Mouse (Mus musculus) embryonic facial prominence, embryonic 11.5 days (tissue): ENCODE measurements at regions not wholly inside any gene's neighbourhood (a gene's known extent, or its start where the extent isn't known, plus 50 kb on each side); places are given as distances from the start of the nearest gene placed in this dataset.

ENCODE experiments used
- ATAC-seq: fragments of 200-750 bp; cut with Nextera tagmentation; replicated peaks from 2 replicates; pipeline ENCODE4 v1.8.0; 2017; ENCODE audit warnings: low read depth; ENCODE audit not compliant: insufficient number of reproducible peaks, low FRiP score, low TSS enrichment
- DNase-seq: peaks from one replicate; pipeline ENCODE4 v3.0.0-alpha.2; 2015; ENCODE audit warnings: low spot score
- H3K27ac ChIP-seq: fragments of 300-500 bp; sonication (generic); replicated peaks from 2 replicates; pipeline ENCODE4 v1.5.1; 2014; ENCODE audit warnings: mild to moderate bottlenecking, low read depth, low read length, control low read depth
- H3K27me3 ChIP-seq: fragments of 300-500 bp; sonication (generic); 2 replicates; pipeline ENCODE4 v1.6.1; 2014; ENCODE audit warnings: mild to moderate bottlenecking, low read length, moderate library complexity, mixed read lengths; ENCODE audit not compliant: control insufficient read depth, insufficient read depth
- H3K36me3 ChIP-seq: fragments of 300-500 bp; sonication (generic); replicated peaks from 2 replicates; pipeline ENCODE4 v1.6.1; 2014; ENCODE audit warnings: low read depth, mild to moderate bottlenecking, low read length, moderate library complexity, mixed read lengths; ENCODE audit not compliant: control insufficient read depth, insufficient read depth
- H3K4me1 ChIP-seq: fragments of 300-500 bp; sonication (generic); 2 replicates; pipeline ENCODE4 v1.6.1; 2014; ENCODE audit warnings: low read length, mixed read lengths; ENCODE audit not compliant: control insufficient read depth, insufficient read depth
- H3K4me2 ChIP-seq: fragments of 300-500 bp; sonication (generic); 2 replicates; pipeline ENCODE4 v1.6.1; 2014; ENCODE audit warnings: low read depth, mild to moderate bottlenecking, control low read depth, low read length, moderate library complexity
- H3K4me3 ChIP-seq: fragments of 300-500 bp; sonication (generic); 2 replicates; pipeline ENCODE4 v1.5.1; 2014; ENCODE audit warnings: low read depth, low read length, control low read depth
- H3K9ac ChIP-seq: fragments of 300-500 bp; sonication (generic); replicated peaks from 2 replicates; pipeline ENCODE4 v1.6.1; 2014; ENCODE audit warnings: mild to moderate bottlenecking, control low read depth, low read length
- H3K9me3 ChIP-seq: fragments of 300-500 bp; sonication (generic); replicated peaks from 2 replicates; pipeline ENCODE4 v1.6.1; 2016; ENCODE audit warnings: mild to moderate bottlenecking, low read length, inconsistent platforms, mixed read lengths; ENCODE audit not compliant: control insufficient read depth
- WGBS: fragments of 180-500 bp; shearing (Covaris S2); extraction: QIAGEN DNeasy Blood & Tissue Kit; methylation state at CpG from one replicate; pipeline ENCODE4 v1.1.7; 2014; 5-methylcytosine and 5-hydroxymethylcytosine counted together

- Histone ChIP-seq H3K27ac (no peak overlapping the region), H3K9me3 (no peaks in the 10 kb centered on the region), H3K36me3 (no peaks in the 10 kb centered on the region), H3K4me2 (no peak overlapping the region), H3K9ac (no peak overlapping the region), H3K4me3 (no peak overlapping the region), H3K4me1 (no peaks in the 10 kb centered on the region), H3K27me3 (no peaks in the 10 kb centered on the region)
- ATAC-seq (no peak), DNase-seq (no peak)
- 85% methylated on average over 5 of the region's 5 CpGs for WGBS
Observed at GRCm38 (mm10) chr1:42755958-42756357, 60.4 kb downstream of the Pou3f3 start.

GRCm38 (mm10) chr1:42756497-42756896 lies 60.9 kb downstream of the Pou3f3 start:
- ATAC-seq (no peak), DNase-seq (no peak)
- no peaks in the 10 kb centered on the region for H3K27me3 ChIP-seq
- no peak overlapping the region for H3K4me3 ChIP-seq
- H3K36me3 ChIP-seq: no peaks in the 10 kb centered on the region
- no peak overlapping the region for H3K9ac ChIP-seq
- no peak overlapping the region for H3K4me2 ChIP-seq
- H3K4me1 ChIP-seq: no peaks in the 10 kb centered on the region
- no peaks in the 10 kb centered on the region for H3K9me3 ChIP-seq
- H3K27ac ChIP-seq: no peak overlapping the region

GRCm38 (mm10) chr1:42763447-42763846 lies 67.9 kb downstream of the Pou3f3 start:
- ATAC-seq: no peak
- no peak overlapping the region for H3K27ac ChIP-seq
- no peak overlapping the region for H3K4me3 ChIP-seq
- no peak for DNase-seq
- WGBS: 77% methylated on average over 2 of the region's 2 CpGs
- H3K36me3 ChIP-seq: no peaks in the 10 kb centered on the region
- H3K9me3 ChIP-seq: no peaks in the 10 kb centered on the region
- no peak overlapping the region for H3K9ac ChIP-seq
- H3K4me1 ChIP-seq: no peaks in the 10 kb centered on the region
- no peaks in the 10 kb centered on the region for H3K27me3 ChIP-seq
- no peak overlapping the region for H3K4me2 ChIP-seq

GRCm38 (mm10) chr1:42764048-42764447 lies 68.5 kb downstream of the Pou3f3 start:
- H3K4me1 ChIP-seq: no peaks in the 10 kb centered on the region
- no peaks in the 10 kb centered on the region for H3K9me3 ChIP-seq
- no peaks in the 10 kb centered on the region for H3K27me3 ChIP-seq
- WGBS: 64% methylated on average over 2 of the region's 2 CpGs
- H3K4me3 ChIP-seq: no peak overlapping the region
- no peaks in the 10 kb centered on the region for H3K36me3 ChIP-seq
- no peak for DNase-seq
- ATAC-seq: no peak
- H3K9ac ChIP-seq: no peak overlapping the region
- no peak overlapping the region for H3K27ac ChIP-seq
- no peak overlapping the region for H3K4me2 ChIP-seq

GRCm38 (mm10) chr1:42770085-42770484 lies 74.5 kb downstream of the Pou3f3 start:
- H3K4me1 ChIP-seq: no peaks in the 10 kb centered on the region; the same call in 1 of the 2 replicates
- H3K27ac ChIP-seq: no peak overlapping the region

GRCm38 (mm10) chr1:42772000-42772399 lies 76.4 kb downstream of the Pou3f3 start:
- no peaks in the 10 kb centered on the region for H3K36me3 ChIP-seq
- H3K4me1 ChIP-seq: no peaks in the 10 kb centered on the region; the same call in 1 of the 2 replicates
- DNase-seq (peak; percentile 92), ATAC-seq (peak; percentile 90)
- H3K27ac ChIP-seq: no peak overlapping the region
- no peak overlapping the region for H3K4me2 ChIP-seq
- no peaks in the 10 kb centered on the region; the same call in 1 of the 2 replicates for H3K27me3 ChIP-seq
- WGBS: 22% methylated on average over 6 of the region's 6 CpGs
- no peak overlapping the region for H3K4me3 ChIP-seq
- H3K9me3 ChIP-seq: no peaks in the 10 kb centered on the region
- H3K9ac ChIP-seq: no peak overlapping the region

More at GRCm38 (mm10) chr1:42770085-42770484, 74.5 kb downstream of the Pou3f3 start:
- Histone ChIP-seq H3K9ac (no peak overlapping the region), H3K4me3 (no peak overlapping the region), H3K36me3 (no peaks in the 10 kb centered on the region), H3K27me3 (no peaks in the 10 kb centered on the region; the same call in 1 of the 2 replicates), H3K9me3 (no peaks in the 10 kb centered on the region), H3K4me2 (no peak overlapping the region)
- no peak for ATAC-seq
- DNase-seq: no peak
- 79% methylated on average over 9 of the region's 9 CpGs for WGBS

- Histone ChIP-seq H3K9me3 (no peaks in the 10 kb centered on the region), H3K4me1 (no peaks in the 10 kb centered on the region; the same call in 1 of the 2 replicates), H3K27me3 (no peaks in the 10 kb centered on the region; the same call in 1 of the 2 replicates), H3K27ac (no peak overlapping the region), H3K36me3 (no peaks in the 10 kb centered on the region), H3K4me2 (no peak overlapping the region), H3K9ac (no peak overlapping the region), H3K4me3 (no peak overlapping the region)
- ATAC-seq (no peak), DNase-seq (no peak)
- 70% methylated on average over 20 of the region's 20 CpGs for WGBS
Observed at GRCm38 (mm10) chr1:42773851-42774464, 77.1 kb upstream of the Mrps9 start.

GRCm38 (mm10) chr1:42774971-42775892 lies 75.8 kb upstream of the Mrps9 start:
- H3K4me2 ChIP-seq: no peak overlapping the region
- H3K4me1 ChIP-seq: no peaks in the 10 kb centered on the region; the same call in 1 of the 2 replicates
- H3K9ac ChIP-seq: no peak overlapping the region
- DNase-seq (no peak), ATAC-seq (no peak; the same call in 1 of the 2 replicates)
- no peaks in the 10 kb centered on the region; the same call in 1 of the 2 replicates for H3K27me3 ChIP-seq
- no peak overlapping the region for H3K4me3 ChIP-seq
- WGBS: 83% methylated on average over 7 of the region's 7 CpGs
- no peaks in the 10 kb centered on the region for H3K9me3 ChIP-seq
- H3K27ac ChIP-seq: no peak overlapping the region
- no peaks in the 10 kb centered on the region for H3K36me3 ChIP-seq
